Mouse (Mus musculus): Measurements from ENCODE around the gene 2900026A02Rik.

The 2900026A02Rik gene

DNA sequence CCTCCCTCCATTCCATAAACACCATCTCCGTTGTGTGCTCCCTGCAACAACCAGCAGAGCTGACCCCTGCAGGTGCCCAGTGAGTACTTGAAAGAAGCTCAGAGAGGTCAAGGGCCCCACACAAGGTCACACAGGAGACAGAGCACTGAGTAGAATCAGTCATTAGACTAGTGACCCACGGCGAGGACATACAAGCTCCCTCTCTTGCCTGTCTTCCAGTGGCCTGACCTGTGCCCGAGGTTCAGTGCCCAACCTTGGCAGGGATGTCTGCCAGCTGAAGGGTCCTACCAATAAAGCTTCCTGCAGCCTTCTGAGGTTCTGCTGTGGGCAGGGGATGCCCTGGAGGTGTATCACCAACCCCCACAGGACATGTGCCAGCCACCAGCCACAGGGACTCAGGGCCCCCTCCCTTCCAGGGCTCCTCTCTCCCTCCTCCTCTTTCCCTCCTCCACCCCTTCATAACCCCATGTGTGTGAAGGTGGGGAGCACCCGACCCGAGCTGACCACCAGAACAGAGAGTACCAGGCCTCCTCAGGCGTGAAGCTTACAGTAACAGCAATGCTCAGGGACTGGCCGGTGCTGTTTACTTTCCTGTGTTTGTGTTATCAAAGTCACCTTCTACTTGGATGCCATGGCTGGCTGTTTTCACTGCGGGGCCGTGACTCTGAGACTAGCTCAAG lies 8.7 kb downstream of the 2900026A02Rik start:
- DNase-seq (ENCODE audit: low read depth, low spot score): no peak

DNA sequence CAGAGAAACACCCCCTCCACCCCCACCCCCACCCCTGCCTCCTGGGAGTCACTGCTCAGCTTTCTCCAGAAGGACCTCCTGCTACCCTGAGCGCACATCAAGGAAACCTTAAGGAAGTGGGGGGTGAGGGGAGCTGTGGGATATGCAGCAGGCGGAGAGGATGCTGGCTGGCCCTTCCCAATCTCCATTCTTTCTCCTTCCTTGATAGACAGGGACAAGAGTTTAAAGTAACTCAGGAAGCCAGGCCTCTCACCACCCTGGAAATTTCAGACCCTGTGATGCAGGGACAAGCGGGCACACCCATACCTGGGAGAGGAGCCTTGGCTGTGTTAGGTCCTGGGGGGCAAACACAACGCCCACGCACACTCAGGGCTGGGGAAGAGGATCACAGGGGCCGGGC lies 10.7 kb downstream of the 2900026A02Rik start:
- no peak for DNase-seq (ENCODE audit: low read depth, low spot score)

DNA sequence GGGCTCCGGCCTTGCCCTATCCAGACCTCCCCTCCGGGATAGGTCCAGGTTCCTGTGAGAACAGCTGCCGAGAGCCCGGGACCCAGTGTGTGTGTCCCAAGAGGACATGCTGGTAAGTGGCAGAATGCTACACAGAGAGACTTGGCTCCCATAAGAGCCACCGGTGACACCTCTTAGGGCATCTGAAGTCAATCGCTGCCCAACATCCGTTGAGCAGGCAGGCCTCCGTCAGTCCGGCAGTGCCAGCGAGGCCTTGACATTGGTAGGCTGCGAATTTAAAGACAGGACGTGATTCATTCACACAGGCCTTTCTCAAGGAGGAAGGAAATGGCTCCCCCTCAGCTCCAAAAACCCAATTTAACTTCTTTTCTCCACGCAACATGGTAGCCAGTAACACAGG lies 11.1 kb downstream of the 2900026A02Rik start:
- no peak for DNase-seq (ENCODE audit: low read depth, low spot score)

DNA sequence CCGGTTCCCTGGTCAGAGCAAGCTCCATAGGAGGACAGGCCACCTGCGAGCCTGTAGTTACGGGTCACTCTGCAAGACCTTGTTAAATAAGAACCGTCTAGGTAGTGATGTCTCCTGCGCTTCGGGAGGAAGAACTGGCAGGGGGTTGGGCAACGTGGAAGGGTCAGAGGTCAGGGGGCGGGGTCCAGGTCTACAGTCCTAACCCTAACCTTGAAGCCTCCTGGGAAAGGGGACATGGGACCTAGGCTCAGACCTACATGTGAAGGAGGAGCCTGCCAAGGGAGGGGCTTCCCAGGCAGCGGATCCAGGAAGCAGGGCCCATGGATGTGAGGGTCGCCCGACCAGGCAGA lies 11.7 kb downstream of the 2900026A02Rik start:
- no peak for DNase-seq (ENCODE audit: low read depth, low spot score)

DNA sequence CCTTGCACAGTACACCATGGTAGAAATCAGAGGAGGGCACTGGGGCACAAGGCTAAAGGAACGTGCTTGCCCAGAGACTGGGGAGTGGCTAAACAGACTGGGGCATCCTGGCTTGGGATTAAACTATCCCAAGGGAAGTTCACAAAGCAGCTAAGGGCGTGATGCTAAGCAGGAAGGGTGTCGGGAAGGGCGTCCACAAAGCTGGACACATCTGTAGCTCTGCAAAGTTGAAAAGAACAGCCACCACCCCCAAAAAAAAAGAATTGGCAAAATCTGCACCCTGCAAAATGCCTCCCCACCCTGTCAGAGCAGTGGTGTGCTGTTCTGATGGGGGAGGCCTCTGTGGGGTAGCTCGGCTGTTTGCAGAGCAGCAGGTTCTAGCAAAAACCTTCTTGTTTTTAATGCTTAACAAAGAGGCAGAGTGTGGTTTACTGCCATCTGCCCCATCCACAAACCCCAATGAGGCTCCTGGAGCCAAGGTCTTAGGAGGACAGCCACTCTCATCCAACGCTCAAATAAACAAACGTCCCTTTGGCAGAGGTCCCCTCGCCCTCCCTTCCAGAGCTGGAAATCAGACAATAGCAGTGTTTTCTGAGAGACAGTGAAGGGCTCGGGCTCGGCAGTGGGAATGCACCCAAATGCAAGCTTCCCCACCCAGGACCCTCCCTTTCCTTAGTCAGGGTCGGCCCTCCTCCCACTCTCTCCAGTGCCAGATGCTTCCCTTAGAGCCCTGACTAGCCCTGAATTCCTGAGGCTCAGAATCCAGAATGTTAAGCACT lies 12.2 kb downstream of the 2900026A02Rik start:
- DNase-seq (ENCODE audit: low read depth, low spot score): no peak

DNA sequence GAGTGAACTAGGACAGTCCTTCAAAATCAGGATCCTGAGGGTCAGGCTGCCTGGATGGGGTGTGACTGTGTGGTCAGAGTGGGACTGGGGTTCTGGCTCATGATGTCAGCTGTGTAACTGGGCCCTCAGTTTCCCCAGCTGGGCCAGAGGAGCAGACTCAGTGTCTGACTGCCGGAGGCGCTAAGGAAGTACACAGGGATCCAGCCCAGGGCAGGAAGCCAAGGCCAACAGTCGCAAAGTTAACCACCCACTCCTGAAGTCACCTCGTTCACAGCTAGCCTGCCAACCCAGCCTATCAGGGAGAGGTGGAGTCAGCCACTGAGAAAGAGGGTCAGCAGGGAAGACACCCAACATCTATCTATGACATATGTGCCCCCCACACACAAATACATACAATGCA lies 13.0 kb downstream of the 2900026A02Rik start:
- DNase-seq (ENCODE audit: low read depth, low spot score): no peak

DNA sequence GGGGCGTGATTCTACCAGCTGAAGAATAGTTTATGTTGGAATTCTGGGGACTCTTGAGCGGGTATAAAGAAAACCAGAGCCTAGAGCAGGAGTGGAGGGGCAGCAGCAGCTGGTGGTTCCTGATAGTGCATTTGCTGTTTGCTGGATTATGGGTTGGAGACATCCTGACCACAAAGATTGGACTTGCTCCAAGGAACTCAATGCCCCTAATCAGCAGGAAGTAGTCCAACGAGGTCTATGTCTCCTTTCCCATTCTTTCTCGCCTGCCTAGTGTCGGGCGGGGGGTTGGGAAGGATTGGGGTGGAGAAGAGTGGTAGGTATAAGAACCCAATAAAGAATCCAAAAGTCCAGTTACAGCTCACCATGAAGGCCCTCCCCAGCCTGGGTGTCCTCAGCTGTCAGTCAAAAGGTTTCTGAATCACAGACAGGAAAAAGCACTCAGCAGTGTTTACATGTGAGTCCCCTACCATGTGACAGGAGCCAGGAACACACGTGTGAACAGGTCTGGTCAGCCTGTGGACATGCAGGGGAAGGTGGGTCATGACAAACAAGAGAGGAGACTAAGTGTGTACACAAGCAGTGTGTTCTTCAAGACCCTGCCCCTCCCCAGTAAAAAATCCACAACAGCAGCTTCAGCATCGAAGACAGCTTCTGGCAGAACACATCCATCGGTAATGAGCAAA lies 14.2 kb downstream of the 2900026A02Rik start:
- DNase-seq (ENCODE audit: low read depth, low spot score): no peak

DNA sequence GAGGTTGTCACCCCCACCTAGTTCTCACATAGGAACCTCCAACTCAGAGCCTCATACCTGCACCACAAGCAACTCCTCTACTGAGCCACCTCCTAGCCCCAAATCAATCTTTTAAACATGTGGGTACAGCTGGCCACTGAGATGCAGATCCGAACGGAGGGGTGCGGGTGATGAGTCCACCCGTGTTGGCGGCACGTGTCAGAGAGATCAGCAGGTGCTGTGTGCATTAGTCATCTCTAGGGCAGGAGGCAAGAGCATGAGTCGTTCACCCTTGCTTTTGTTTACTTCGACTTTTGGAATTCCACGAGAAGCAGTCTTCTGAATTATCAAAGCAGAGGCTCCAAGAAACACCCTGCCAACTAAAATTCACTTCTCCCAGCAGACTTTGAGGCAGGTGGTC lies 16.8 kb downstream of the 2900026A02Rik start:
- DNase-seq (ENCODE audit: low read depth, low spot score): no peak

DNA sequence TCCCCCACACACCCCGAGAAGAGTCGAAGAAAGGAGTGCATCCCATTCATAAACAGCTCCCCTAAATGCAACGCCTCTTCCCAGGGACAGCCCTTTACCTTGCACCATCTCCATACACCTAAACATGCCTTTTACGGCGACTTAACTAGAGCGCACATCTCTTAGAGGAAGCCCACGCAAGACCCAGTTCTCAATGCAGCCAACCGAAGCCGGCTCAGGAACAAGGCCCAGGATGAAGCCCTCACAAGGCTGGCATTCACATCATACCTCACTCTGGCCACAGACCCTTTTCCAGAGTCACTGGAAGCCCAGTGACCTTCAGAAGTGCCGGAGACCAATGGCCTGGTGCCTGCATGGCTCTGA lies 21.3 kb downstream of the 2900026A02Rik start:
- DNase-seq (ENCODE audit: low read depth, low spot score): no peak

DNA sequence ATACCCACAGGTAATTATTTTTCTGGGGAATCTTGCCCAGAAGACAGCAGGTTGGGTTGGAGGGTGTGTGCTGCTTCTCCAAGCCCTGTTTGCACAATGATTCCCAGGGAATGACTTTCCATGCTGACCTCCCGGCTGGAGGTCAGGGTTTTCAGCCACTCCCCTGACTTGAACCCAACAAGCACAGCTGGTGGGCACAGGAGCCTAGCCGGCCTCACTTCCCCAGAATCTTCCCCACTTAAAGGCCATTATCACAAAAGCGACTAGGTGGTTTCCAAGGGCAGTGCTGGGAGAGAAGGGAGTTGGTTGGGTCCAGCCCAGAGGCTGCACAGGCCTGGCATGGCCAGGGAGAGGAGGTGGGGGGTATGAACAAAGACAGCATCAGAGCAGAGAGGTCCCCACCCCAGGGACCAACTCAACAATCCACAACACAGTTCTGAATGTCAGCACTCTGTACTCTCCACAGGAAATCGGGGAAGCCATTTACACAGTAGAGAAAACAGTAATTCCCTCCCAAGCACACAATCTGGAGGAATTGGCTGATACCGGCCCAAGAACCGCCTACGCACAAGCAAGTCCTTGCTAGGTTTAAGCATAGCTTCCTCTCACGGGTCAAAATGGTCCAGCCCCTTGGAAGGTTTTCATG lies 21.8 kb downstream of the 2900026A02Rik start:
- DNase-seq (ENCODE audit: low read depth, low spot score): no peak

DNA sequence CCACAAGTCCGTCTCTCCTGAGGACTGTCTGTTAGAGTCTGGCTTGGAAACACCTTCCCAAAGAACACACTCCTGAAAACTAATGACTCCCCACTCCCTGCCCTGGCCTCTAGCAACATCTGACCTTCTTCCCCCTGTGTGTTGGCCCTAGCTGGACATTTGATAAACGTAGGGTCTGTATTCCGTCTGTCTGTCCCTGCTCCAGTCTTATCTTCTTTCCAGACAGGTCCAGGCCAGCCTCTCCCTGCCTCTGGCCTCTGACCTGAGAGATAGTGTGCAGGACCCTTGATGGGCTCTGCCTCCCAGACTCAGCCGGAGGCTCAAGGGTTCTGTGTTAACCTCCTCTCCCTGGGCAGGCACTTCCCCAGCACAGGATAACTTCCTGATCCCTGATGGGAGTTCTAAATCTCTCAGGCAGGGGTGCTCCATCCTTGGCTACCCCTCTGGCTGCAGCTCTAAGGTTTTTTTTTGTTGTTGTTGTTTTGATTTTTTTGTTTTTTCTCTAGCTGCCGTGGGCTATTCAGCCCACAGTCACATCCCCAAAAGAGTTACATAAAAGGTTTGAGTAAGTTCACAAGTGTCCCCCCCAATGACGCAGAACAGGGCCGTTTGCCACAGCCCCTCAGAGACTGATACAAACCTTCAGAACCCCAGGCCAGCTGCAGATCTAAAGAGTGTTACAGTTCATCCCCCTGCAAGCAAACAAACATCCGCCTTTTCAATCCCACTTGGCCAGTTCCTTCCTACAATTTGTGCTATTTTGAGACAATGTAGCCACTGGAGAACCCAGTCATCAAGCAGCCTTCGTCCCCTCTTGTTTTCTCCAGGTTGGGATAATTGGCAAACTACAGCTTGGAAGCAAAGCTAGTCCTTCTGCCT lies 23.9 kb downstream of the 2900026A02Rik start:
- DNase-seq (ENCODE audit: low read depth, low spot score): no peak

DNA sequence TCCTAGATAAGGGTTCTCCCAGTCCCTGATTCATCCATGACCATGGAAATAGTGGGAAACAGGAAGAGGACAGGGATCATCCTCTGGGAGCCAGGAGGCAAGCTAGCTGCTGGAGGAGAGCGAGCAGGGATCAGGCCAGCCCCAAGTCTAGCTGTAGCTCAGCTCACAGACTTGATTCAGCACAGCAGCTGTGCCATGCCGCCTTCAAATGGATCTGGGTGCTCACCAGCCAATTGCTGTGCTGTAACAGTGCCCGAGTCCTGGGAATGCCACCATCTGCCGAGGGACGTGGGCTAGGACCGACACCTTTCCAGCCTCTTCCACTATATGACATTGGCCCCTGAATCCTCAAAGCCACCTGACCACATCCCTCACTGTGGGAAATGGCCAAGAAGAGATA lies 25.1 kb downstream of the 2900026A02Rik start:
- DNase-seq (ENCODE audit: low read depth, low spot score): no peak

DNA sequence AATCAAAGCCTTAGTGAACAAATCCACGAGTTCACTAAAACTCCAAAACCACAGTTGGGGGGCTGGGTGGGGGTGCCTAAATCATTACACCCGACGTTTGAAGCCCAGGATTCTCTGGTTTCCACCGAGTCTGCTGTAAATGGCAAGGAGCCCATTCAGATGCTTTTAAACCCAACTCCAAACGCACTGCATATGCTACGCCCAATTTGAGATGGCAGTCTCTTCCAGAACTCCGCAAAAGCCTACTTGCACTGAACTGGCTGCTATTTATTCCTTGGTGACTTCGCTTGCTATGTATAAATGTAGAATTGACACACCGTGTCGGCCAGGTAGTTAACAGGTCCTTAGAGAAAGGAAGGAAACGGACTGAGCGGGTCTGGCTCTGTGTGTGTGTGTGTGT lies 25.6 kb downstream of the 2900026A02Rik start:
- DNase-seq (ENCODE audit: low read depth, low spot score): no peak

DNA sequence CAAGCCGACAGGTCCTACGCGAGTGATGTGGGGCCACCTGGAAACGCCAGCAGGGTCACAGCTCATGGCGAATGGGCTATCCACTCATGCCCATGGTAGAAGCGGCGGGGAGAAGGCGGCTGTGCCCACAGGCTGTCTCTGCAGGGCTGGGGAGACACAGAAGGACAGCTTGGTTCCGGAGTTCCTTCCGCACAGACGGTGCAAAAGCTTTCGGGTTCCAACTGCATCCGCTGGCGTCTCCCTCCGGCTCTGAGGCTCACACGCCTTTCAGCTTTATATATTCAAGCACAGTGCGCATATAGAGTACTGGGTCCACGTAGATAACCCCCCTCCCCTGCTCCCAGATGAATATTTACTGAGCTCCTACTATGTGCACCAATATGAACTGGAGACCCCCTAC lies 27.3 kb downstream of the 2900026A02Rik start:
- no peak for DNase-seq (ENCODE audit: low read depth, low spot score)

DNA sequence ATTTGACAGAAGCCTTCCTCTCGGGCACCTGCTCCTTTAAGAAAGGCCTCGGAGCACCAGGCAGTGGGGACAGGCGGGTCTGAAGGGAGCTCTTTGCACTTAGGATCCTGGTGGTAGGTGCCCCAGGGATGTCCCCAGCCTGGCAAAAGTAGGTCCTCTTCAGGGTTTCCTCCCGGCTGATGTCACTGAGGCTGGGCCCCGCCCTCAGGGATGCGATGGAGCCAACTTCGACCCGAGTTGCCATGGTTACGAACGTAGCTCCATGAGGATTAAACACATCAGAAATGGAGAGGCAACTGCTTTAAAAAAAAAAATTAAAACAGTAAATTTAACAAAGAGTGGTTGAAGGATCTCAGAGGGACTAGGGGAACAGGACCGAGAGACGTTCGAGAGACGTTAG lies 29.1 kb downstream of the 2900026A02Rik start:
- DNase-seq (ENCODE audit: low read depth, low spot score): no peak

DNA sequence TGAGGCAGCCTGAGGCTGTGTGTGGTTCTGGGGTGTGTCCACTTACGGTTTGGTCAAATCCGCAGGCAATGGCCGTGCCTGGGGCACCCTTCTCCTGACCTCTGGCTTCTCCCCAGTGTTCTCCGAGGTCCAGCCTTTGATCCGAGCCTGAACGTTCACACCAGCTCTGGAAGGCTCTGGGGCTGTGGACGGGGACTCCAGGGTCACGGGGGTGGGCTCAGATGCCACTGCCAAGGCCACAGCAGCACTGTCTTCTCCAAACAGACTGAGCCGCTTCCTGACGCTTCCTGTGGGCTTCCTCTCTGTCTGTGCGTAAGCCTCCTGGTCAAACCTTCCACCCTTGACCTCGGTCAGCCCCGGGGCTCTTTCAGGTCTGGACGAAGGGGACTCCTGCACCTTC lies 30.5 kb downstream of the 2900026A02Rik start:
- no peak for DNase-seq (ENCODE audit: low read depth, low spot score)

DNA sequence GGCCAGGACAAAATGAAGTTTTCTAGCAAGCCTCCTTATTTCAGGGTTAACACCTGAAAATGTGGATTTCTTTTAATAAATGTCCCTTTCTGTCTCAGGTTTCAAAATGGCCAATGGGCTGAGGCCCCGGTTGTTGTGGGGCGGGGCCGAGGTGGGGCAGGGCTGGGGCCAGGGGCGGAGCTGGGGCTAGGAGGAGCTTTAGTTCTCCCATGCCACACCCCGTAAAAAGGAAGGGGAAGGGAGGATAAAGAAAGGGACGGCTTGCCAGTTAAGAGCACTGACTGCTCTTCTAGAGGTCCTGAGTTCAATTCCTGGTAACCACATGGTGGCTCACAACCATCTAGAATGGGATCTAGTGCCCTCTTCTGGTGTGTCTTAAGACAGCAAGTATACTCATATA lies 39.6 kb downstream of the 2900026A02Rik start:
- no peak for DNase-seq (ENCODE audit: low read depth, low spot score)

DNA sequence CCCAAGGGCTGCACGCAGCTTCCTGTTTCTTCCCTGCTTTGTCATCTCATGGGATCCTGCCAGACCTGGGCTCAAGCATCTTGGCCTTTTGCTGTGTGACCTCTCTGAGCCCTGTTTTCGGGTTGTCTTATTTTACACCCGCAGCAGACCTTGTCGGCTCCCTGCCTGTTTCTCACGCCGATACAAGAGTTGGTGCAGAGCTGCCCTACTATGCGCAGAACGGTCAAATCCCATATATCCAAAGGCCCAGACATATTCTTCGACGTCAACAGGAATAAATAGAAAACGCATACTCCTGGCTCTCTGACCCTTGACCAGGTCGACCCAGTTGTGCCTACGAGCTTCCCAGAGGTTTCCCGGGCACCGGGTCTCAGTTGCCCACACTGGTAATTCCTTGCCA lies 40.3 kb downstream of the 2900026A02Rik start:
- DNase-seq (ENCODE audit: low read depth, low spot score): no peak

DNA sequence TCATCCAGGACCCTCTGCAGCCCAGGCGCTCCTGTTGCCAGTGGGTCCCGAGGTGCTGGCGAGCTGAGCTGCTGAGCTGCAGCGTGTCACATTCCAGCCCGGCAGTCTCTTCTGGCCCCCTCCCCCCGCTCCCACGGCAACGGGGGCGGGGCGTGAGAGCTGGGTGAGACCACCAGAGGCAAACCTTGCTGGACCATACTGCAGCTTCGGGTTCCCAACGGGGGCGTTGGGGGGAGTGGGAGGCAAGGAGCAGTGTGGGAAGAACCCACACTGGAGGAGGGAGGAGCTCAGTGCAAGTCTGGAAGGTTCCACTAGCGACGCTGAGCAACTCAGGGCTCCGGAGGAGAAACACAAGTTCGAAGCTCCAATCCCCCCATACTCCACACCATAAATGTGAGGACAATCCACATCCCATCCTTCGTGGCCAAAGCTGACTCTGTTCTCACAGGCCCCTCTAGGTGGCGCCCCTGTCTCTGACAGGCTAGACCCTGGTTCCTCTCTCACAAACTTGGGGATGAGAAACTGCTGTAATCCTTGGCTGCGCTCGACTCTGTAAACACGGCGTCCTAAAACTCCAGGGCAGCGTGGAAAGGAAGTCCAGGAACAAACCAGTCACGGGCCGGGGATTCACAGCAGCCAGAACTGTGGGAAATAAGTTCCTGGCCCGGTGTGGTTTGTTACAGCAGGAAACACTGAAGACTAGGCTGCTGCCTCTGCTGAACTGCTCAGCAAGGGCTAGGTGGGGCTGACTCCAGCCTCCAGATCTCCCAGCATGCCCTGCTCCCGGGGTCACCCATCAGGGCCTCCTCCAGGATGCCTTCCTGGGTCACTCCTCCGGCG lies 41.0 kb downstream of the 2900026A02Rik start:
- no peak for DNase-seq (ENCODE audit: low read depth, low spot score)

DNA sequence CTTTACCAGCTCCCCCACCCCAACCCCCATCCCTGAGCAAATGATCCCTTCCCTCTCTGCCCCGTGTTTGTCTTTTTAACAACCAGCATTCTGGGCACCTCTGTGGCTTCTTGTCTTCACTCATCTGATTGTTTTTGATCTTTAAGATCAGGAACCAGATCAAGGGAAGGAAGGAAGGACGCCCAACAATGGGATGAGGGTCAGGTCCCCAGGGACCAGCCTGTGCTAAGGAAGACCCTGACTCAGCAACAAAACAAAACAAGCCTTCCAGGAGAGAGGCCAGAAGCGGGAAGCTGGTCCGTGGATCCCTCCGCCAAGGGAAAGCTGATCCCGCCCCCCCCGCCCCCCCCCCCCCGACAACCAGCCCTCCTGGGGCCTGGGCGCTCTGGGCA lies 41.6 kb downstream of the 2900026A02Rik start:
- no peak for DNase-seq (ENCODE audit: low read depth, low spot score)

DNA sequence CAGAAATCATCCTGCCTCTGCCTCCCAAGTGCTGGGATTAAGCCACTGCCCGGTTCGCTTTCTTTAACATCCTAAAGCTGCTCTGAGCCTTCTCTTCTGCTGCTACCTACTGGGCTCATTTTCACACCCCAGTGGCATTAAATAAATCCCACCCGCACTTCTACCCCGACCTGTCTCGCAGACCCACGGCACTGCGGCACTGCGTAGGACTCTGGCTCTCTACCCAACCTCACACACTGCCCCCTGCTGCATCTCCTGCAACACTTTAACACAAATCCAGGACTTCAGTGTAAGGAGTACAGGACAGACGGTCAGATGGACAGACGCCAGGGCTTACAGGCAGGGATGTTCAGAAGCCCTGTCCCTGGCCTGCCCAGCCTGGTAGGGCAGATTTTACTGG lies 45.1 kb downstream of the 2900026A02Rik start:
- no peak for DNase-seq (ENCODE audit: low read depth, low spot score)

Measured in c-Kit-negative CD71-positive TER-119-positive erythroid progenitor cells, embryonic 14.5 days (primary cell).